In genomic region chr5:137608654-137609190, GRCm38 (mm10) we compare ENCODE assay signal across 8 mouse cellular contexts. TPM values are rescaled to one million over a fixed set of nuclear protein-coding genes. Genes with fewer than 3 reads are reported as not detected.
A peak's percentile ranks its signal among the peaks of the same experiment; 100 is the strongest.
DNase-seq lines count a peak whose midpoint lies in the region; ATAC-seq and TF ChIP-seq lines count a peak whose summit lies in the region.

No protein-coding gene starts in this region.

- peaks cover 35% of the 10 kb centered on the region for H3K36me3 ChIP-seq in heart, embryonic 14.5 days (ENCODE audit: control insufficient read depth, insufficient read depth, low read length)
- peaks cover 20% of the 10 kb centered on the region for H3K36me3 ChIP-seq in ES-E14 (ENCODE audit: control insufficient read depth, insufficient read depth, low read length, poor library complexity, severe bottlenecking)
- peaks cover 18% of the 10 kb centered on the region for H3K36me3 ChIP-seq in hindbrain, embryonic 10.5 days

- in situ Hi-C loops in ES-E14 (cut with MboI; ENCODE audit: low sequenced_read_pairs in 2 of 2, unreplicated experiment in 2 of 2) = no loop called here

- peaks cover 36 to 40% of the 10 kb centered on the region in 2 experiments for H3K4me1 ChIP-seq in heart, embryonic 14.5 days (ENCODE audit: control insufficient read depth in 2 of 2, insufficient read depth in 2 of 2, low read length in 2 of 2)
- peaks cover 4 to 47% of the 10 kb centered on the region in 2 experiments; a peak in 3 of 4 replicates for H3K4me1 ChIP-seq in ES-E14 (ENCODE audit: control insufficient read depth in 2 of 2, insufficient read depth in 2 of 2, low read length in 2 of 2, poor library complexity in 1 of 2)
- peaks cover 61% of the 10 kb centered on the region for H3K4me1 ChIP-seq in hindbrain, embryonic 10.5 days (replicated peaks)

- peak overlapping the region in 1 of 2 experiments; percentile 1; a peak in 1 of 4 replicates for H3K4me3 ChIP-seq in heart, embryonic 14.5 days (ENCODE audit: control insufficient read depth in 1 of 2, insufficient read depth in 1 of 2, low read depth in 1 of 2, low read length in 2 of 2)
- H3K4me3 ChIP-seq in ES-E14 (ENCODE audit: insufficient read depth in 1 of 2, low read depth in 1 of 2, low read length in 2 of 2, poor library complexity in 1 of 2, severe bottlenecking in 1 of 2) = peak overlapping the region; percentile 65 to 70
- H3K4me3 ChIP-seq in hindbrain, embryonic 10.5 days = peak overlapping the region; percentile 43

- no peak for DNase-seq in heart, adult 11 months
- no peak for DNase-seq in ES-E14 (ENCODE audit: low read depth, low spot score)
- no peak for DNase-seq in hindbrain, embryonic 10.5 days (ENCODE audit: low spot score)
- DNase-seq in lung, postnatal 10 days = peak; percentile 24
- no peak for DNase-seq in adrenal gland, postnatal 25 days
- DNase-seq in right cerebral cortex, adult 18-20 months = no peak
- DNase-seq in spleen, postnatal 36 days (ENCODE audit: low spot score in 2 of 2) = no peak

- no peaks in the 10 kb centered on the region for H3K27me3 ChIP-seq in heart, embryonic 14.5 days (ENCODE audit: control insufficient read depth, insufficient read depth, low read length)
- H3K27me3 ChIP-seq in hindbrain, embryonic 10.5 days (ENCODE audit: insufficient read depth, poor library complexity, severe bottlenecking) = peaks cover 39% of the 10 kb centered on the region

- WGBS in heart, embryonic 14.5 days = 24% methylated on average over 23 of the region's 23 CpGs
- 16% methylated on average over 23 of the region's 23 CpGs for WGBS in hindbrain, embryonic 10.5 days

- peak overlapping the region; percentile 43; the same call in 1 of the 2 replicates for H3K9ac ChIP-seq in heart, embryonic 14.5 days (ENCODE audit: low read length)
- peak overlapping the region; percentile 78 for H3K9ac ChIP-seq in ES-E14 (ENCODE audit: insufficient read depth, low read depth, low read length, poor library complexity, severe bottlenecking)

- no peak overlapping the region for H3K27ac ChIP-seq in heart, embryonic 14.5 days (replicated peaks in 1 of 2; ENCODE audit: control insufficient read depth in 1 of 2, insufficient read depth in 1 of 2, low read depth in 2 of 2, low read length in 2 of 2)
- H3K27ac ChIP-seq in ES-E14 (ENCODE audit: insufficient read depth, low read depth, low read length, poor library complexity, severe bottlenecking) = peak overlapping the region; percentile 62
- H3K27ac ChIP-seq in hindbrain, embryonic 10.5 days = peak overlapping the region; percentile 69

- no peak for ATAC-seq in heart, embryonic 14.5 days (ENCODE audit: insufficient number of reproducible peaks, insufficient read depth, low FRiP score, low read depth)

- H3K9me3 ChIP-seq in heart, embryonic 14.5 days (ENCODE audit: control insufficient read depth, low read length) = no peaks in the 10 kb centered on the region
- H3K9me3 ChIP-seq in ES-E14 (ENCODE audit: control insufficient read depth, insufficient read depth, low read depth, low read length) = no peaks in the 10 kb centered on the region
- no peaks in the 10 kb centered on the region for H3K9me3 ChIP-seq in hindbrain, embryonic 10.5 days

- H3K4me2 ChIP-seq in heart, embryonic 14.5 days (ENCODE audit: low read length) = peak overlapping the region; percentile 41

TF ChIP-seq in ES-E14, 5 proteins besides CTCF, POLR2A, EP300 and RAD21:
- TF ChIP-seq CHD2 (IDR thresholded peaks at IDR 0.05; ENCODE audit: low read depth, low read length) = no peak
- no peak for TF ChIP-seq ZC3H11A (IDR thresholded peaks at IDR 0.05; ENCODE audit: borderline replicate concordance, low read depth, low read length)
- TF ChIP-seq ZNF384 (IDR thresholded peaks at IDR 0.05; ENCODE audit: low read depth, low read length) = no peak
- TF ChIP-seq HCFC1 (IDR thresholded peaks at IDR 0.05; ENCODE audit: borderline replicate concordance, insufficient read depth, low read length) = no peak
- TF ChIP-seq MAFK (IDR thresholded peaks at IDR 0.05; ENCODE audit: insufficient read depth, low read depth, low read length) = no peak

RNA-seq across cellular contexts. Expression of gene Pcolce, which starts 4.9 kb away (rescaled TPM):
- 121 and 123 TPM in 2 replicates for polyA plus RNA-seq in heart, embryonic 14.5 days (2014; fragmentation: Nextera tagmentation; extraction: Ambion mirVana)
- 134 and 157 TPM in 2 replicates for total RNA-seq in ES-E14 (2012; rRNA removed)
- polyA plus RNA-seq in hindbrain, embryonic 10.5 days (2016; fragmentation: Nextera tagmentation; extraction: Ambion mirVana) = 72.2 and 95.5 TPM in 2 replicates
- total RNA-seq in adrenal gland, postnatal 25 days (2021) = 931 and 937 TPM in 2 replicates

RNA-seq across cellular contexts. Expression of gene Mospd3, which starts 7.9 kb away (rescaled TPM):
- 22.7 and 23.1 TPM in 2 replicates for polyA plus RNA-seq in heart, embryonic 14.5 days (2014; fragmentation: Nextera tagmentation; extraction: Ambion mirVana)
- total RNA-seq in ES-E14 (2012; rRNA removed) = 7.8 and 12.9 TPM in 2 replicates
- polyA plus RNA-seq in hindbrain, embryonic 10.5 days (2016; fragmentation: Nextera tagmentation; extraction: Ambion mirVana) = 15.2 and 27.5 TPM in 2 replicates
- 54.1 and 59.1 TPM in 2 replicates for total RNA-seq in adrenal gland, postnatal 25 days (2021)

RNA-seq across cellular contexts. Expression of gene Fbxo24, which starts 20.1 kb away (rescaled TPM):
- polyA plus RNA-seq in heart, embryonic 14.5 days (2014; fragmentation: Nextera tagmentation; extraction: Ambion mirVana) = 0.20 TPM in 1 of 2 replicates, not detected in the other
- total RNA-seq in ES-E14 (2012; rRNA removed) = 1.1 and 2.2 TPM in 2 replicates
- 0.30 TPM in 2 replicates for polyA plus RNA-seq in hindbrain, embryonic 10.5 days (2016; fragmentation: Nextera tagmentation; extraction: Ambion mirVana)
- 1.0 and 2.2 TPM in 2 replicates for total RNA-seq in adrenal gland, postnatal 25 days (2021)

RNA-seq across cellular contexts. Expression of gene Lrch4, which starts 20.2 kb away (rescaled TPM):
- polyA plus RNA-seq in heart, embryonic 14.5 days (2014; fragmentation: Nextera tagmentation; extraction: Ambion mirVana) = 22.7 and 23.9 TPM in 2 replicates
- 12.7 and 23.0 TPM in 2 replicates for total RNA-seq in ES-E14 (2012; rRNA removed)
- 35.3 and 39.7 TPM in 2 replicates for polyA plus RNA-seq in hindbrain, embryonic 10.5 days (2016; fragmentation: Nextera tagmentation; extraction: Ambion mirVana)
- total RNA-seq in adrenal gland, postnatal 25 days (2021) = 19.3 and 35.7 TPM in 2 replicates

RNA-seq across cellular contexts. Expression of gene Gm20605, which starts 20.3 kb away (rescaled TPM):
- 5.2 and 5.6 TPM in 2 replicates for polyA plus RNA-seq in heart, embryonic 14.5 days (2014; fragmentation: Nextera tagmentation; extraction: Ambion mirVana)
- total RNA-seq in ES-E14 (2012; rRNA removed) = 7.8 and 13.6 TPM in 2 replicates
- polyA plus RNA-seq in hindbrain, embryonic 10.5 days (2016; fragmentation: Nextera tagmentation; extraction: Ambion mirVana) = 14.1 and 14.9 TPM in 2 replicates
- total RNA-seq in adrenal gland, postnatal 25 days (2021) = 13.4 and 18.2 TPM in 2 replicates

Comparison
In these comparisons a context has a peak if more than half of its experiments do, and no peak if none do; other contexts are left out.
1. H3K27ac ChIP-seq: peak in ES-E14 (single experiment) and hindbrain, embryonic 10.5 days (single experiment); none in heart, embryonic 14.5 days (0 of 2).